Mouse (Mus musculus): ENCODE data around the gene Extl1. TPM values are rescaled to one million over a fixed set of nuclear protein-coding genes. Genes with fewer than 3 reads are reported as not detected.
A peak's percentile ranks its signal among the peaks of the same experiment; 100 is the strongest.

Gene Extl1
- total and polyA plus RNA-seq, 3 experiments = 0.05 TPM; not detected in 2

DNA sequence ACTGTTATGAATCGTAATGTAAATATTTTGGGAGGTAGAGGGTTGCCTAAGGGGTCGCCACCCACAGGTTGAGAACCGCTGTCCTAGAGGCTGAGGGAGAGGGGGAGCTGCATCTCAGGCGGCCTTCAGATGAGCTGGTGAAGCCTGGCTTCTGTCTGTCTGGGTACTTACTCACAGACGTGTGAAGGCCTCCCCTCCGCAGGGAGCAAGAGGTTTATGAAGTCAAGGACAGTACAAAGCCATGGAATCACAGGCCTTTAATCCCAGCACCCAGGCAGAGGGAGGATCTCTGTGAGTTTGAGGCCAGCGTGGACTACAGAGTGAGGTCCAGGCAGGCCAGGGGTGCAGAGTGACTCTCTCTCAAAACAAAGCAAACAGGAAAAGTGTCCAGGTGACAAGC lies 33.5 kb upstream of the Extl1 start:
- H3K27me3 ChIP-seq (ENCODE audit: insufficient read depth, low read length) = peaks cover 24% of the 10 kb centered on the region; the same call in 1 of the 2 replicates
- H3K4me3 ChIP-seq (ENCODE audit: low read depth, low read length) = no peak overlapping the region
- no peak for DNase-seq (ENCODE audit: low spot score)
- no peak for ATAC-seq (ENCODE audit: extremely low read depth, insufficient number of reproducible peaks, low FRiP score, poor library complexity, severe bottlenecking)
- H3K4me1 ChIP-seq (ENCODE audit: insufficient read depth, low read depth, low read length) = no peaks in the 10 kb centered on the region
- TF ChIP-seq TAL1 (conservative IDR thresholded peaks at IDR 0.05; ENCODE audit: low read depth, low read length) (no peak), GATA1 (IDR thresholded peaks at IDR 0.05; ENCODE audit: borderline replicate concordance, low read length) (no peak), CTCF (IDR thresholded peaks at IDR 0.05; ENCODE audit: low read depth, low read length) (no peak), GATA2 (IDR thresholded peaks at IDR 0.05; ENCODE audit: borderline replicate concordance, low read depth, low read length) (no peak), POLR2AphosphoS5 (IDR thresholded peaks at IDR 0.05; ENCODE audit: insufficient replicate concordance, low read depth, low read length) (no peak)
- peaks cover 72% of the 10 kb centered on the region for H3K36me3 ChIP-seq (replicated peaks)
- no peaks in the 10 kb centered on the region for H3K9me3 ChIP-seq (replicated peaks)

DNA sequence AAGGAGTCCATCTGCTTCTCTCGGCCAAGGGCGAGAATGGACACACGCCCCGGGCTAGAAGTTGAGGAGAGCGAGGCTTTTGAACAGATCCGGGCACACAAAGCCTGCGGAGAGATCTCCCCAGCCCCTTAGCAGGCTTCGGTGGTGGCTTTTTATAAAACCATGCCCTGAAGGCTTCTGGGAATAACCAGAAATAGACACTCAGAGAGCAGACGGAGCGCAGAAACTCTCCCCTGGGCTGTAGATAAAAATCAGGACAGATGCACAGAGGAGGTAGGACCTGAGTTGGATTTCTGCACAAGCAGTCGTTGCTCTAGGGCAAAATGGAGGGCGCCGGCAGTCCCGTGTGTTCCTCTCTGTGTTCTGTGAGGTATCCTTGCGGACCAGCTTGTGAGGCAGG lies 33.0 kb upstream of the Extl1 start:
- DNase-seq (ENCODE audit: low spot score) (no peak), ATAC-seq (ENCODE audit: extremely low read depth, insufficient number of reproducible peaks, low FRiP score, poor library complexity, severe bottlenecking) (no peak)
- Histone ChIP-seq H3K27me3 (ENCODE audit: insufficient read depth, low read length) (peaks cover 24% of the 10 kb centered on the region; the same call in 1 of the 2 replicates), H3K9me3 (replicated peaks) (no peaks in the 10 kb centered on the region), H3K4me3 (ENCODE audit: low read depth, low read length) (no peak overlapping the region), H3K4me1 (ENCODE audit: insufficient read depth, low read depth, low read length) (no peaks in the 10 kb centered on the region), H3K36me3 (replicated peaks) (peaks cover 72% of the 10 kb centered on the region)
- TF ChIP-seq POLR2AphosphoS5 (IDR thresholded peaks at IDR 0.05; ENCODE audit: insufficient replicate concordance, low read depth, low read length) = no peak
- TF ChIP-seq TAL1 (conservative IDR thresholded peaks at IDR 0.05; ENCODE audit: low read depth, low read length) = no peak
- no peak for TF ChIP-seq CTCF (IDR thresholded peaks at IDR 0.05; ENCODE audit: low read depth, low read length)
- no peak for TF ChIP-seq GATA1 (IDR thresholded peaks at IDR 0.05; ENCODE audit: borderline replicate concordance, low read length)
- TF ChIP-seq GATA2 (IDR thresholded peaks at IDR 0.05; ENCODE audit: borderline replicate concordance, low read depth, low read length) = no peak

GRCm38 (mm10) chr4:134416177-134416576 lies 32.5 kb upstream of the Extl1 start:
- TF ChIP-seq CTCF (IDR thresholded peaks at IDR 0.05; ENCODE audit: low read depth, low read length) (no peak), GATA1 (IDR thresholded peaks at IDR 0.05; ENCODE audit: borderline replicate concordance, low read length) (no peak), TAL1 (conservative IDR thresholded peaks at IDR 0.05; ENCODE audit: low read depth, low read length) (no peak), GATA2 (IDR thresholded peaks at IDR 0.05; ENCODE audit: borderline replicate concordance, low read depth, low read length) (no peak), POLR2AphosphoS5 (IDR thresholded peaks at IDR 0.05; ENCODE audit: insufficient replicate concordance, low read depth, low read length) (no peak)
- no peak for ATAC-seq (ENCODE audit: extremely low read depth, insufficient number of reproducible peaks, low FRiP score, poor library complexity, severe bottlenecking)
- H3K9me3 ChIP-seq (replicated peaks) = no peaks in the 10 kb centered on the region
- peaks cover 76% of the 10 kb centered on the region for H3K36me3 ChIP-seq (replicated peaks)
- H3K4me3 ChIP-seq (ENCODE audit: low read depth, low read length) = no peak overlapping the region
- H3K27me3 ChIP-seq (ENCODE audit: insufficient read depth, low read length) = peaks cover 27% of the 10 kb centered on the region; the same call in 1 of the 2 replicates
- no peaks in the 10 kb centered on the region for H3K4me1 ChIP-seq (ENCODE audit: insufficient read depth, low read depth, low read length)
- no peak for DNase-seq (ENCODE audit: low spot score)

DNA sequence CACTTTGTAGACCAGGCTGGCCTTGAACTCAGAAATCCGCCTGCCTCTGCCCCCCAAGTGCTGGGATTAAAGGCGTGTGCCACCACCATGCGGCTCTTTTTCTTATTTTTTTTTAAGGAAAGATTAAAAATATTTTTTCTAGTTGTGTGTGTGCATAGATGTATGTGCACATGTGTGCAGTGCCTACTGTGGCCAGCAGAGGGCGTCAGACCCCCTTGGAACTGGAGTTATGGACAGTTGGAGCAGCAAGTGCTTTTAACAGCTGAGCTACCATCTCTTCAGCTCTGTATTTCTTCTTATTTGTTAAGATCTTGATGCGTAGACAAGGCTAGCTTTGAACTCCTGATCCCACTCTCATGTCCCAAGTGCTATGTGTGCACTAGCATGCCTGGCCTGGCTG lies 25.6 kb upstream of the Extl1 start:
- no peak overlapping the region for H3K4me3 ChIP-seq (ENCODE audit: low read depth, low read length)
- H3K9me3 ChIP-seq (replicated peaks) = peaks cover 2% of the 10 kb centered on the region; the same call in 1 of the 2 replicates
- H3K27me3 ChIP-seq (ENCODE audit: insufficient read depth, low read length) = peaks cover 22% of the 10 kb centered on the region
- DNase-seq (ENCODE audit: low spot score) = no peak
- peaks cover 67% of the 10 kb centered on the region for H3K36me3 ChIP-seq (replicated peaks)
- H3K4me1 ChIP-seq (ENCODE audit: insufficient read depth, low read depth, low read length) = no peaks in the 10 kb centered on the region
- ATAC-seq (ENCODE audit: extremely low read depth, insufficient number of reproducible peaks, low FRiP score, poor library complexity, severe bottlenecking) = no peak
- TF ChIP-seq GATA1 (IDR thresholded peaks at IDR 0.05; ENCODE audit: borderline replicate concordance, low read length) (no peak), TAL1 (conservative IDR thresholded peaks at IDR 0.05; ENCODE audit: low read depth, low read length) (no peak), CTCF (IDR thresholded peaks at IDR 0.05; ENCODE audit: low read depth, low read length) (no peak), POLR2AphosphoS5 (IDR thresholded peaks at IDR 0.05; ENCODE audit: insufficient replicate concordance, low read depth, low read length) (no peak), GATA2 (IDR thresholded peaks at IDR 0.05; ENCODE audit: borderline replicate concordance, low read depth, low read length) (no peak)

GRCm38 (mm10) chr4:134403721-134404120 lies 20.1 kb upstream of the Extl1 start:
- DNase-seq (ENCODE audit: low spot score) = no peak
- ATAC-seq (ENCODE audit: extremely low read depth, insufficient number of reproducible peaks, low FRiP score, poor library complexity, severe bottlenecking) = no peak
- Histone ChIP-seq H3K9me3 (replicated peaks) (no peaks in the 10 kb centered on the region), H3K27me3 (ENCODE audit: insufficient read depth, low read length) (peaks cover 39% of the 10 kb centered on the region), H3K4me3 (ENCODE audit: low read depth, low read length) (no peak overlapping the region), H3K4me1 (ENCODE audit: insufficient read depth, low read depth, low read length) (peaks cover 38% of the 10 kb centered on the region), H3K36me3 (replicated peaks) (peaks cover 38% of the 10 kb centered on the region)
- no peak for TF ChIP-seq CTCF (IDR thresholded peaks at IDR 0.05; ENCODE audit: low read depth, low read length)
- TF ChIP-seq GATA2 (IDR thresholded peaks at IDR 0.05; ENCODE audit: borderline replicate concordance, low read depth, low read length) = no peak
- TF ChIP-seq POLR2AphosphoS5 (IDR thresholded peaks at IDR 0.05; ENCODE audit: insufficient replicate concordance, low read depth, low read length) = no peak
- TF ChIP-seq GATA1 (IDR thresholded peaks at IDR 0.05; ENCODE audit: borderline replicate concordance, low read length) = no peak
- no peak for TF ChIP-seq TAL1 (conservative IDR thresholded peaks at IDR 0.05; ENCODE audit: low read depth, low read length)

DNA sequence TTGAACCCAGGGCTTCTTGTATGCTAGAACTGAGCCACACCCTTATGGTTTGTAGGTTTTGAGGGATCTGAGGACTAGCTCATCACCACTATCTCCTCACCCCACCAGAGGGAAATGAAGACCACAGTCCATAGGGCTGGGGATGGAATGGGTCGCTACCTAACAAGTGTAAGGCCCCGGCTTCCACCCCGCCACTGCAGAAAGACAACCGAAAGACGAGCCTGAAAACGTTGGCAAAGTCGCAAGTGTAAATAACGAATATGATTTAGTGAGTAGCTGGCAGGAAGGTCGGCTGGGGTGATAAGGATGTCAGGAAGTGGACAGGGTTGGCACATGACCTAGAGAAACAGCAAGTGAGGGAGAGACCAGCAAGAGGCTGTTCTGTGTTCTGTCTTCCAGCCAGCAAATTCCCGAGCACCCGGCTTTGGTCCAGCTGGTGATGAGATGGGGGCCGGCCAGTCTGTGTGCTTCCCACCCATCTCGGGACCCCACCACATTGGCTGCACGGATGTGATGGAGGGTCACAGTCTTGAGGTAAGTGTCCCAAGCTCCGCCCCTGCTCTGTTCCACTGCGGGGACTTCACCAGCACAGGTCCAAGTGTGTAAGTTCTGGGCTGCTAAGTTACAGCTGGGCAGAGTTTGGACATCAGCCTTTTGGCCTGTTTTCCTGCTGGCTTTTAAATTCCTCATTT lies 19.1 kb upstream of the Extl1 start:
- peak overlapping the region; percentile 61; the same call in 1 of the 2 replicates for H3K4me3 ChIP-seq (ENCODE audit: low read depth, low read length)
- H3K4me1 ChIP-seq (ENCODE audit: insufficient read depth, low read depth, low read length) = peaks cover 38% of the 10 kb centered on the region
- no peaks in the 10 kb centered on the region for H3K9me3 ChIP-seq (replicated peaks)
- ATAC-seq (ENCODE audit: extremely low read depth, insufficient number of reproducible peaks, low FRiP score, poor library complexity, severe bottlenecking) = 0 out of 2 replicates have a peak, but pooled peaks have one; percentile 7
- H3K27me3 ChIP-seq (ENCODE audit: insufficient read depth, low read length) = peaks cover 35% of the 10 kb centered on the region
- peaks cover 30% of the 10 kb centered on the region for H3K36me3 ChIP-seq (replicated peaks)
- DNase-seq (ENCODE audit: low spot score) = peak; percentile 45
- peak; percentile 33; the same call in 1 of the 2 replicates for TF ChIP-seq TAL1 (conservative IDR thresholded peaks at IDR 0.05; ENCODE audit: low read depth, low read length)
- TF ChIP-seq GATA1 (IDR thresholded peaks at IDR 0.05; ENCODE audit: borderline replicate concordance, low read length) = no peak
